Mouse (Mus musculus) naive thymus-derived CD4-positive, alpha-beta T cell, adult 5 months (primary cell): ENCODE results near the gene Gm20865. TPM values are rescaled to one million over a fixed set of nuclear protein-coding genes. Genes with fewer than 3 reads are reported as not detected.

ENCODE experiments used
- polyA plus RNA-seq: library from polyadenylated mRNA; unstranded; fragments of 100-300 nt; shearing (Covaris generic); gene quantifications from one replicate; pipeline ENCODE4 v1.2.1, GENCODE M21; 2017

Gm20865 gene
- polyA plus RNA-seq: not detected

GRCm38 (mm10) chrY:21241275-21241674 is at the start of gene Gm20865:
Gene Gm20865 (plus strand): TSS chrY:21241575.

Other genes with a start within 250 kb of the Gm20865 start
- gene Gm29866, start 247.9 kb upstream of the Gm20865 start, polyA plus RNA-seq: not detected
- not detected for gene Gm20909, start 77.0 kb upstream of the Gm20865 start, polyA plus RNA-seq